Mouse (Mus musculus): ENCODE results near the gene Rasl11a. TPM values are rescaled to one million over a fixed set of nuclear protein-coding genes. Genes with fewer than 3 reads are reported as not detected.
A peak's percentile ranks its signal among the peaks of the same experiment; 100 is the strongest.

Gene Rasl11a
- polyA plus RNA-seq, 1 experiment: 5.8 TPM

DNA sequence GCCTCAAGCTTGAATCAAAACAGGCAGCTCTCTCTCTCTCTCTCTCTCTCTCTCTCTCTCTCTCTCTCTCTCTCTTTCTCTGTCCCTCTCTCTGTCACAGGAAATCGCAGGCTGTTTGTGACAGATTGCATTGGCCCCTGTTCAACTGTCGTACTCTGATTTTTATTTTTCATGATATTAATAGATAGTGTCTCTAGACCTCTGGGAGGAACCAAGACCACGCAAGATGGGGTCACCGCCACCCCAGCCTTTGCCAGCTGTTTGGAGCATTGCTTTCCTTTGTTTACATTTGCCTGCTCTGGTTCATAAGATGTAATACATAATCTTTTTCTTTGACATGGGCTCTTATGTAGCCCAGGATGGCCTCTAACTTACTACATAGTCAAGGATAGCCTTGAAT lies 2.9 kb upstream of the Rasl11a start:
- peaks cover 12% of the 10 kb centered on the region for H3K36me3 ChIP-seq (ENCODE audit: control insufficient read depth, insufficient read depth, low read length)
- H3K4me1 ChIP-seq (ENCODE audit: control insufficient read depth, insufficient read depth, insufficient read length, low read length): peaks cover 5% of the 10 kb centered on the region
- no peak for TF ChIP-seq POLR2A (IDR thresholded peaks at IDR 0.05; ENCODE audit: low read depth, low read length)
- H3K4me3 ChIP-seq (ENCODE audit: low read depth, low read length): no peak overlapping the region
- WGBS: 88% methylated on average over 4 of the region's 4 CpGs
- no peaks in the 10 kb centered on the region for H3K27me3 ChIP-seq (ENCODE audit: control insufficient read depth, insufficient read depth, low read length)
- no peak overlapping the region for H3K27ac ChIP-seq (ENCODE audit: insufficient read depth, low read depth, low read length)

DNA sequence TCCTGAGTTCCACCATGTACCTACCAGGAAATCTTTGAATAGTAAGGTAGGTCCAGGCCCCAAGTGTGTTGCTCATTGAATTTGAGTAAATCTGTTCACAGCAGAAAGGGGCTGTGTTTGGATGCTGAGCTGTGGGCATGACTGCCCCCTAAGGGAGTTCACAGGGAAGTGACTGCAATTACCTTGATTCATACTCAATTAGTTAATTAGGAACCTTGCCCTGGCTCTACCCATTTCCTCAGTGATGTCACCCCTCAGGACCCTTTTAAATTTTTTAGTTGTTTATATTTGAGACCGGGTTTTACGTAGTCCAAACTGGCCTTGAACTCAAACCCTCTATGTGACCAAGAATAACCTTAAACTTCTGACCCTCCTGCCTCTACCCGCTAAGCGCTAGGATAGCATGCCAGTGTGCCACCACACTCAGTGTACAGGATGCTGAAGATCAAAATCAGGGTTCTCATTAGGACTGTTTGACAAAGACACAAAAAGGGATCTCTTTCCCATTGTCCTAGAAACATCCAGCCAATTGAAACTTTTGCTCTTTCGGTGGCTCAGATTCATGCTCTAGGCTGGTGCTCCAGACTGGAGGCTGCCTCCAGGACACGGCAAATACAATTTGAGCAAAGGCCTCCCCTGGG lies 450 bp upstream of the Rasl11a start:
- TF ChIP-seq POLR2A (IDR thresholded peaks at IDR 0.05; ENCODE audit: low read depth, low read length) (no peak), CTCF (IDR thresholded peaks at IDR 0.05; ENCODE audit: extremely low read depth, insufficient read length, insufficient replicate concordance, low read depth, low read length) (no peak)
- peak overlapping the region; percentile 66 for H3K4me3 ChIP-seq (ENCODE audit: low read depth, low read length)

DNA sequence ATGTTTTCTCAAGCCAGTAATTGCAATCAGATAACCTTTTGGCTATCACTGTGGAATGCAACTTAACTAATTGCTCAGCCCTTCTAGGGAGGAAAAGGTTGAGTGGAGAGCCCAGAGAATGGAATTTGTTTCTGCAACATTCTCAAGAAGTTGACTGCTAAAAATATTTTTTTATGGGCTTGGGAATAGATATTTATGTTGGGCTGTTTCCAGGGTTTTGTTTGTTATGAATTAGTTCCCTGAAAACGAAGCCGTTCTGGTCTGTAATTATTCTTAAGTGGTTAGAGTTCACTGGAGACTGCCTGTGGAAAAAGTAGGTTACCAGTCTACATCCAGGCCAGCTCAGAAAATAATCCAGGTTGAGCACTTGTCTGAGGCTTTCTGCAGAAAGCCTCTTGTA lies 1.6 kb downstream of the Rasl11a start:
- Histone ChIP-seq H3K27me3 (ENCODE audit: control insufficient read depth, insufficient read depth, low read length) (no peaks in the 10 kb centered on the region), H3K4me1 (ENCODE audit: control insufficient read depth, insufficient read depth, insufficient read length, low read length) (peaks cover 5% of the 10 kb centered on the region), H3K27ac (ENCODE audit: insufficient read depth, low read depth, low read length) (no peak overlapping the region), H3K36me3 (ENCODE audit: control insufficient read depth, insufficient read depth, low read length) (no peaks in the 10 kb centered on the region), H3K4me3 (ENCODE audit: low read depth, low read length) (peak overlapping the region; percentile 30; the same call in 1 of the 2 replicates)
- WGBS: 36% methylated on average over 2 of the region's 2 CpGs
- TF ChIP-seq CTCF (IDR thresholded peaks at IDR 0.05; ENCODE audit: extremely low read depth, insufficient read length, insufficient replicate concordance, low read depth, low read length) (no peak), POLR2A (IDR thresholded peaks at IDR 0.05; ENCODE audit: low read depth, low read length) (no peak)

More for the DNA sequence above, 450 bp upstream of the Rasl11a start:
- no peaks in the 10 kb centered on the region for H3K36me3 ChIP-seq (ENCODE audit: control insufficient read depth, insufficient read depth, low read length)
- H3K4me1 ChIP-seq (ENCODE audit: control insufficient read depth, insufficient read depth, insufficient read length, low read length): peaks cover 5% of the 10 kb centered on the region
- WGBS: 25% methylated on average over 6 of the region's 6 CpGs
- no peak overlapping the region for H3K27ac ChIP-seq (ENCODE audit: insufficient read depth, low read depth, low read length)
- no peaks in the 10 kb centered on the region for H3K27me3 ChIP-seq (ENCODE audit: control insufficient read depth, insufficient read depth, low read length)

DNA sequence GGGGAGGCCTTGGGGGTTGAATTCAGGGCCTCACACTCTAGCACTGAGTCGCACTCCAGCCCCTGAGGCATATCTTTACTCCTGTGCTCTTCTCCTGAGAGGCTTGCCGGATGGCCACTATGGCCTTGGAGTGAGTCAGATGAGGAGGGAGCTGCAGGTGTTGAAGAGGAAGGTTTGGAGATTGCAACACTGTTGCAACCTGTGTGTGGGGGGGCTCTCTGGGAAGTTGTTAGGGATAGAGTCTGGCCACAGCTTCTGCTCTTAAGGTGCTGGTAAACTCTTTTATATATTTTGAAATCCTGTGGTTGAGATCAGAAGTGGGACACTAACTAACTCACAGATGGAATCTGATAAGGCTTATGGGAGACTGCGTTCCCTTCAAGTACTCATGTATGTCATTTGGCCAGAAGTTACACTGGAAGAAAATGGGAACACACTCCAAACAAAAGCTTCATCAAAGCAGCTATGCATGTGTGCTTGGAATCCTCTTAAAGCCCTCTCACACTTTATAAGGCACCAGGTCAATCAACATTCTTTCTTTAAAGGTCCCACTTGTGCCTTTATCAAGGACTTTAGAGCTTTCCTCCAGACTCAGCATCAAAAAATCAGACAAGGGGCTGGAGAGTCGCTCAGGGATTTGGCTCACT lies 4.2 kb downstream of the Rasl11a start:
- H3K4me1 ChIP-seq (ENCODE audit: control insufficient read depth, insufficient read depth, insufficient read length, low read length): peaks cover 5% of the 10 kb centered on the region
- no peak for TF ChIP-seq POLR2A (IDR thresholded peaks at IDR 0.05; ENCODE audit: low read depth, low read length)
- no peak for TF ChIP-seq CTCF (IDR thresholded peaks at IDR 0.05; ENCODE audit: extremely low read depth, insufficient read length, insufficient replicate concordance, low read depth, low read length)
- H3K36me3 ChIP-seq (ENCODE audit: control insufficient read depth, insufficient read depth, low read length): no peaks in the 10 kb centered on the region
- H3K27ac ChIP-seq (ENCODE audit: insufficient read depth, low read depth, low read length): no peak overlapping the region
- no peaks in the 10 kb centered on the region; the same call in 1 of the 2 replicates for H3K27me3 ChIP-seq (ENCODE audit: control insufficient read depth, insufficient read depth, low read length)
- 85% methylated on average over 4 of the region's 4 CpGs for WGBS
- no peak overlapping the region for H3K4me3 ChIP-seq (ENCODE audit: low read depth, low read length)

DNA sequence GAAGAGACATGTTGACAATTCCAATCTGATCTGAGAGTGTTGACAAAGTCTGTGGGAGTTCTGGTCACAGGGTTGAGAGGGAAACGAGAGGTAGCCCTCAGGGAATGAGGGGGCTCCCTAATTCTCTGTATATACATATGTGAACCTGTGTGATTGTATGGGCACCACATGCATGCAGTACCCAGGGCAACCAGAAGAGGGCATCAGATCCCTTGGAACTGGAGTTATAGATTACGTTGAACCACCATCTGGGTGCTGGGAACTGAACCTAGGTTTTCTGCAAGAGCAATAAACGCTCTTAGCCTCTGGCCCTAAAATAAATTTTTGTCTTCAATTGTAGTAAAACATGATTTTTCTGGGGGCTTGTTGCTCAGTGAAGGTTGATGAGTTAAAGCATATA lies 11.2 kb downstream of the Rasl11a start:
- WGBS: 98% methylated on average over 3 of the region's 3 CpGs
- no peaks in the 10 kb centered on the region for H3K36me3 ChIP-seq (ENCODE audit: control insufficient read depth, insufficient read depth, low read length)
- no peaks in the 10 kb centered on the region for H3K4me1 ChIP-seq (ENCODE audit: control insufficient read depth, insufficient read depth, insufficient read length, low read length)
- H3K4me3 ChIP-seq (ENCODE audit: low read depth, low read length): no peak overlapping the region
- TF ChIP-seq CTCF (IDR thresholded peaks at IDR 0.05; ENCODE audit: extremely low read depth, insufficient read length, insufficient replicate concordance, low read depth, low read length) (no peak), POLR2A (IDR thresholded peaks at IDR 0.05; ENCODE audit: low read depth, low read length) (no peak)
- H3K27me3 ChIP-seq (ENCODE audit: control insufficient read depth, insufficient read depth, low read length): no peaks in the 10 kb centered on the region; the same call in 1 of the 2 replicates
- H3K27ac ChIP-seq (ENCODE audit: insufficient read depth, low read depth, low read length): no peak overlapping the region

DNA sequence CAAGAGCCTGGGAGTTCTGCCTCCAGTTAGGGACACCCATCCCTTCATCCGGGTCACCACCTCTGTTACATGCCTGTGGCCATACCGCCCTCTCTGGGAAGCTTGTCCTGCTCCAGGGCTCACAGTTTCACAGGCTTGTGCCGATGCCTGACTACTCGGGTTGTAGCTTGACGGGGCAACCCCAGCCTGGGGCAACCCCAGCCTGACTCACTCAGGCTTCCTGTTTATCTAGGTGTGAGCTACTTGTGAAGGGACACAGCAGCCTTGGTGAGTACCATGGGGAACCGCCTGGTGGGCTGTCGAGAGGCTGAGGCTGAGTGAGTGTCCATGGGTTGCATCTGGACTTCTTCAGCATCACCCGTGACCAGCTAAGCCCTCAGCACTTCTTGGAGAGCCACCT lies 12.7 kb downstream of the Rasl11a start:
- TF ChIP-seq POLR2A (IDR thresholded peaks at IDR 0.05; ENCODE audit: low read depth, low read length) (no peak), CTCF (IDR thresholded peaks at IDR 0.05; ENCODE audit: extremely low read depth, insufficient read length, insufficient replicate concordance, low read depth, low read length) (no peak)
- H3K27me3 ChIP-seq (ENCODE audit: control insufficient read depth, insufficient read depth, low read length): no peaks in the 10 kb centered on the region
- no peaks in the 10 kb centered on the region for H3K4me1 ChIP-seq (ENCODE audit: control insufficient read depth, insufficient read depth, insufficient read length, low read length)
- no peaks in the 10 kb centered on the region for H3K36me3 ChIP-seq (ENCODE audit: control insufficient read depth, insufficient read depth, low read length)
- H3K27ac ChIP-seq (ENCODE audit: insufficient read depth, low read depth, low read length): no peak overlapping the region
- H3K4me3 ChIP-seq (ENCODE audit: low read depth, low read length): no peak overlapping the region
- WGBS: 86% methylated on average over 8 of the region's 8 CpGs

DNA sequence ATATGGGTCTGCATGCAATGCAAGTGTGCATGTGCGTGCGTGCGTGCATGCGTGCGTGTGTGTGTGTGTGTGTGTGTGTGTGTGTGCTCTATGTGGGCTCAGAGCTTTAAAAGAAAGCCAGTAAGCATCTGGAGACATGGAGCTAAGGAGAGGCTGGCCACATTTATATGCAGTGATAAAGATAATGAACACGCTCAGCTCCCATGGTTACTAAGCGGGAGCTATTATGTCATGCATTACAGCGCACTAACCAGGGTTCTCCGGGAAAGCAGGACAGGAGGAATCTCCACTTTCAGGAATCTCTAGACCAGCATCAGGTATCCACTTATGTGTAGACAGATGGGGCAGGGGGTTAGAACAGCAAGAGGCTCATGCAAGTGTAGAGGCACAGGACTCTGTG lies 13.9 kb downstream of the Rasl11a start:
- WGBS: 91% methylated on average over 9 of the region's 9 CpGs
- no peak overlapping the region for H3K4me3 ChIP-seq (ENCODE audit: low read depth, low read length)
- TF ChIP-seq CTCF (IDR thresholded peaks at IDR 0.05; ENCODE audit: extremely low read depth, insufficient read length, insufficient replicate concordance, low read depth, low read length): no peak
- TF ChIP-seq POLR2A (IDR thresholded peaks at IDR 0.05; ENCODE audit: low read depth, low read length): no peak
- no peaks in the 10 kb centered on the region for H3K27me3 ChIP-seq (ENCODE audit: control insufficient read depth, insufficient read depth, low read length)
- H3K36me3 ChIP-seq (ENCODE audit: control insufficient read depth, insufficient read depth, low read length): no peaks in the 10 kb centered on the region
- H3K27ac ChIP-seq (ENCODE audit: insufficient read depth, low read depth, low read length): no peak overlapping the region
- no peaks in the 10 kb centered on the region for H3K4me1 ChIP-seq (ENCODE audit: control insufficient read depth, insufficient read depth, insufficient read length, low read length)

All from small intestine, adult 2 months (tissue).